Mouse (Mus musculus) large intestine, adult 2 months (tissue): ENCODE data around the gene Gon4l. TPM values are rescaled to one million over a fixed set of nuclear protein-coding genes. Genes with fewer than 3 reads are reported as not detected.

ENCODE experiments used
- DNase-seq: peaks from one replicate; pipeline ENCODE4 v3.0.0-alpha.2; 2012; ENCODE audit warnings: low read depth, low spot score
- polyA plus RNA-seq: library from polyadenylated mRNA; depleted of rRNA; stranded (reverse); fragments of >200 nt; gene quantifications from 2 replicates; pipeline ENCODE4 v1.2.3, GENCODE M21; 2012; rRNA removed

The Gon4l gene
- polyA plus RNA-seq, 1 experiment = 9.4 TPM

DNA sequence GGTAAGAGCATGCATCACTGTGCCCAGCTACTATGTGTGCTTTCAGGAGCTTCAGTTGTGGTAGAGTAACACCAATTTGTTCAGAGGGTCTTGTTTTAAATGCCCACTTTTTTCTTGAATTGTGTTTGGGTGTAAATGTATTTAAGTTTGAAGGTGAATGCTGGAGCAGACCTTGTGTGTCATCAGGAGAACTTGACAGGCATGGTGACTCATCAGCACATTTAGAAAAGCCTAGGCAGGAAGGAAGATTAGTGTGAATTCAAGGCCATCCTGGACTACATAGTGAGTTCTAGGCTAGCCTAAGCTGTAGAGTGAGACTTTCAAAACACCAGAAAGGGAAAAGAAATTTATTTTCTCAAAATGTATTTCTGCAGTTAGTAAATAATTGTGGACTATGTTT lies 118.7 kb downstream of the Gon4l start:
- DNase-seq = no peak

Other genes with a start within 250 kb of the Gon4l start
- 49.2 and 77.5 TPM in 2 replicates for gene Arhgef2, start 229.3 kb upstream of the Gon4l start, polyA plus RNA-seq
- 0.12 TPM in 1 of 2 replicates, not detected in the other for gene Rxfp4, start 182.1 kb upstream of the Gon4l start, polyA plus RNA-seq
- gene Khdc4, start 149.4 kb upstream of the Gon4l start, polyA plus RNA-seq = 28.6 and 50.6 TPM in 2 replicates
- gene Rit1, start 118.4 kb upstream of the Gon4l start, polyA plus RNA-seq = 30.6 and 38.7 TPM in 2 replicates
- 4.7 and 4.9 TPM in 2 replicates for gene Syt11, start 60.1 kb upstream of the Gon4l start, polyA plus RNA-seq
- gene Msto1, start 78.8 kb downstream of the Gon4l start, polyA plus RNA-seq = 18.4 and 18.8 TPM in 2 replicates
- gene Ash1l, start 115.4 kb downstream of the Gon4l start, polyA plus RNA-seq = 3.8 and 6.5 TPM in 2 replicates
- 44.8 and 46.9 TPM in 2 replicates for gene Dap3, start 116.0 kb downstream of the Gon4l start, polyA plus RNA-seq